Mouse (Mus musculus): Measurements from ENCODE around the gene Ppp4r3b. TPM values are rescaled to one million over a fixed set of nuclear protein-coding genes. Genes with fewer than 3 reads are reported as not detected.

Gene Ppp4r3b
- polyA plus RNA-seq, 1 experiment from 2014 or later = 111 TPM

DNA sequence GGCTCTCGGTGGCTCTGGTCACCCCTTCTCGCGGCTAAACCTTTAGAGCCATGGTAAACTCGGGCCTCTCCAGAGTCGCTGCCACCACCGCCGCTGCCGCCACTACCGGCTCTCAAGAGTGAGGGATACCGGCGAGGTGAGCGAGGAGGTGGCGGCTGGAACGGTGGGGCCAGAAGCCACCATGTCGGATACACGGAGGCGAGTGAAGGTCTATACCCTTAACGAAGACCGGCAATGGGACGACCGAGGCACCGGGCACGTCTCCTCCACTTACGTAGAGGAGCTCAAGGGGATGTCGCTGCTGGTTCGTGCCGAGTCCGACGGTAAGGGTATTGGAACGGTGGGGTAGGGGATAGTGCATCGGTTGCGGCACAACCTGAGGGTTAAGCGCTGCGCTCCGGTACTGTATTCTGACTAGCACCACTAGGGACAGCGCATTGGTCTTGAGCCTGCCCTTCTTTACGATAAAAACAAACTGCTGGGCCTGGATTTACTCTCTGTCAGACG lies 488 bp downstream of the Ppp4r3b start:
- Histone ChIP-seq H3K9me3 (replicated peaks; ENCODE audit: control insufficient read depth, low read length) (no peaks in the 10 kb centered on the region), H3K27ac (replicated peaks; ENCODE audit: low read depth, low read length) (peak overlapping the region; percentile 98), H3K4me2 (ENCODE audit: low read depth, low read length) (peak overlapping the region; percentile 55), H3K9ac (replicated peaks; ENCODE audit: low read length) (peak overlapping the region; percentile 100), H3K27me3 (ENCODE audit: control insufficient read depth, insufficient read depth, low read length) (no peaks in the 10 kb centered on the region), H3K4me1 (ENCODE audit: control insufficient read depth, insufficient read depth, low read length) (no peaks in the 10 kb centered on the region), H3K36me3 (replicated peaks; ENCODE audit: control insufficient read depth, insufficient read depth, low read depth, low read length) (no peaks in the 10 kb centered on the region), H3K4me3 (ENCODE audit: low read depth, low read length) (peak overlapping the region; percentile 81)
- WGBS = under 1% methylated on average over 35 of the region's 38 CpGs
- ATAC-seq (replicated peaks; ENCODE audit: insufficient number of reproducible peaks, low FRiP score, low TSS enrichment, low read depth) (peak; percentile 69), DNase-seq (ENCODE audit: low spot score) (peak; percentile 82)

DNA sequence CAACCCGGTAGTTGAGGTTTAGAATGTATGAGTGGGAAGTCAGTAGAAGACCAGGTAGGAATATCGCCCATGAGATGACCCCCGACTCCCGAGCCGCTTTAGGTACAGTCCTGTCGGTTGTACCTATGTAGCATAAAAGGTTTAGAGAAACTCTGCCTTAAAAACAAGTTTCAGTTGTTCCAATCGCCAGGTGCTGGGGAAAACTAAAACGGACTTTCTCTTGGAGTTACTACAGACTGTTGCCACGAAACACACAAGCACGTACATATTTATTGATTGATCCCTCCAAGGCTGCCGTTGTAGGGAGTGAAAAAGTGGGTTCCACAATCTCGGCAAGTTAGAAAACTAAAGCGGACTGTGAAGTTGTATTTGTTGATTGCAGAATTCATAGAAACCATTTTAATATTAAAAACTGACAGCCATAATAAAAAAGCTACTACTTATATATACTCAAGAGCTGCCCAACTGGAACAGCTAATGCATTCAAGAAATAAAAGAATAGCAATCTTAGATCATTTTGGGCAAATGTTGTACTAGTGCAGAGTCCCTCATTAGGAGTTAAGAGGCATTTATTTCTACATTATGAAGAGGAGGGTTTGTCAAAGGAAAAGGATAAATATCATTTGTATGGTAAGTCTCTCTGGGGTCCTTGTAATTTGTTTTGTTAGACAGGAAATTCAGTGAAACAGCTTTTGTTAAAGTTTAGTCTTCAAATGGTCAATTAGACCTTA lies 1.2 kb downstream of the Ppp4r3b start:
- WGBS = 6% methylated on average over 13 of the region's 13 CpGs
- peak overlapping the region; percentile 81 for H3K4me3 ChIP-seq (ENCODE audit: low read depth, low read length)
- no peaks in the 10 kb centered on the region for H3K36me3 ChIP-seq (replicated peaks; ENCODE audit: control insufficient read depth, insufficient read depth, low read depth, low read length)
- H3K27ac ChIP-seq (replicated peaks; ENCODE audit: low read depth, low read length) = peak overlapping the region; percentile 98; the same call in 1 of the 2 replicates
- H3K4me2 ChIP-seq (ENCODE audit: low read depth, low read length) = peak overlapping the region; percentile 55
- ATAC-seq (replicated peaks; ENCODE audit: insufficient number of reproducible peaks, low FRiP score, low TSS enrichment, low read depth) = 0 out of 2 replicates have a peak, but pooled peaks have one; percentile 2
- peak overlapping the region; percentile 100 for H3K9ac ChIP-seq (replicated peaks; ENCODE audit: low read length)
- no peaks in the 10 kb centered on the region for H3K4me1 ChIP-seq (ENCODE audit: control insufficient read depth, insufficient read depth, low read length)
- H3K27me3 ChIP-seq (ENCODE audit: control insufficient read depth, insufficient read depth, low read length) = no peaks in the 10 kb centered on the region
- no peak for DNase-seq (ENCODE audit: low spot score)
- no peaks in the 10 kb centered on the region for H3K9me3 ChIP-seq (replicated peaks; ENCODE audit: control insufficient read depth, low read length)

- no peaks in the 10 kb centered on the region for H3K9me3 ChIP-seq (replicated peaks; ENCODE audit: control insufficient read depth, low read length)
- H3K4me1 ChIP-seq (ENCODE audit: control insufficient read depth, insufficient read depth, low read length) = no peaks in the 10 kb centered on the region
- H3K27ac ChIP-seq (replicated peaks; ENCODE audit: low read depth, low read length) = no peak overlapping the region
- 88% methylated on average over 1 of the region's 1 CpGs for WGBS
- H3K4me3 ChIP-seq (ENCODE audit: low read depth, low read length) = no peak overlapping the region
- no peak overlapping the region for H3K4me2 ChIP-seq (ENCODE audit: low read depth, low read length)
- H3K27me3 ChIP-seq (ENCODE audit: control insufficient read depth, insufficient read depth, low read length) = no peaks in the 10 kb centered on the region
- no peaks in the 10 kb centered on the region for H3K36me3 ChIP-seq (replicated peaks; ENCODE audit: control insufficient read depth, insufficient read depth, low read depth, low read length)
- H3K9ac ChIP-seq (replicated peaks; ENCODE audit: low read length) = no peak overlapping the region
- DNase-seq (ENCODE audit: low spot score) (no peak), ATAC-seq (replicated peaks; ENCODE audit: insufficient number of reproducible peaks, low FRiP score, low TSS enrichment, low read depth) (no peak)
Measured at GRCm38 (mm10) chr11:29179319-29179718, 6.6 kb downstream of the Ppp4r3b start.

GRCm38 (mm10) chr11:29180657-29181056 lies 8.0 kb downstream of the Ppp4r3b start:
- H3K9me3 ChIP-seq (replicated peaks; ENCODE audit: control insufficient read depth, low read length) = no peaks in the 10 kb centered on the region
- 92% methylated on average over 3 of the region's 3 CpGs for WGBS
- no peaks in the 10 kb centered on the region for H3K4me1 ChIP-seq (ENCODE audit: control insufficient read depth, insufficient read depth, low read length)
- H3K27ac ChIP-seq (replicated peaks; ENCODE audit: low read depth, low read length) = no peak overlapping the region
- no peaks in the 10 kb centered on the region for H3K36me3 ChIP-seq (replicated peaks; ENCODE audit: control insufficient read depth, insufficient read depth, low read depth, low read length)
- no peak overlapping the region for H3K4me2 ChIP-seq (ENCODE audit: low read depth, low read length)
- H3K27me3 ChIP-seq (ENCODE audit: control insufficient read depth, insufficient read depth, low read length) = no peaks in the 10 kb centered on the region
- DNase-seq (ENCODE audit: low spot score) (no peak), ATAC-seq (replicated peaks; ENCODE audit: insufficient number of reproducible peaks, low FRiP score, low TSS enrichment, low read depth) (no peak)
- no peak overlapping the region for H3K4me3 ChIP-seq (ENCODE audit: low read depth, low read length)
- no peak overlapping the region for H3K9ac ChIP-seq (replicated peaks; ENCODE audit: low read length)

- no peak for DNase-seq (ENCODE audit: low spot score)
- Histone ChIP-seq H3K27me3 (ENCODE audit: control insufficient read depth, insufficient read depth, low read length) (no peaks in the 10 kb centered on the region), H3K36me3 (replicated peaks; ENCODE audit: control insufficient read depth, insufficient read depth, low read depth, low read length) (no peaks in the 10 kb centered on the region), H3K4me2 (ENCODE audit: low read depth, low read length) (no peak overlapping the region), H3K4me1 (ENCODE audit: control insufficient read depth, insufficient read depth, low read length) (no peaks in the 10 kb centered on the region), H3K9me3 (replicated peaks; ENCODE audit: control insufficient read depth, low read length) (no peaks in the 10 kb centered on the region), H3K27ac (replicated peaks; ENCODE audit: low read depth, low read length) (no peak overlapping the region), H3K4me3 (ENCODE audit: low read depth, low read length) (no peak overlapping the region), H3K9ac (replicated peaks; ENCODE audit: low read length) (no peak overlapping the region)
- WGBS = 95% methylated on average over 5 of the region's 5 CpGs
- no peak for ATAC-seq (replicated peaks; ENCODE audit: insufficient number of reproducible peaks, low FRiP score, low TSS enrichment, low read depth)
Measured at GRCm38 (mm10) chr11:29181751-29182150, 9.1 kb downstream of the Ppp4r3b start.

- Histone ChIP-seq H3K9ac (replicated peaks; ENCODE audit: low read length) (no peak overlapping the region), H3K36me3 (replicated peaks; ENCODE audit: control insufficient read depth, insufficient read depth, low read depth, low read length) (no peaks in the 10 kb centered on the region; the same call in 1 of the 2 replicates), H3K4me2 (ENCODE audit: low read depth, low read length) (no peak overlapping the region), H3K27ac (replicated peaks; ENCODE audit: low read depth, low read length) (no peak overlapping the region), H3K27me3 (ENCODE audit: control insufficient read depth, insufficient read depth, low read length) (no peaks in the 10 kb centered on the region), H3K4me1 (ENCODE audit: control insufficient read depth, insufficient read depth, low read length) (no peaks in the 10 kb centered on the region), H3K9me3 (replicated peaks; ENCODE audit: control insufficient read depth, low read length) (no peaks in the 10 kb centered on the region), H3K4me3 (ENCODE audit: low read depth, low read length) (no peak overlapping the region)
- ATAC-seq (replicated peaks; ENCODE audit: insufficient number of reproducible peaks, low FRiP score, low TSS enrichment, low read depth) (no peak), DNase-seq (ENCODE audit: low spot score) (no peak)
- 84% methylated on average over 2 of the region's 2 CpGs for WGBS
Measured at GRCm38 (mm10) chr11:29188981-29189380, 16.3 kb downstream of the Ppp4r3b start.

GRCm38 (mm10) chr11:29203653-29204052 lies 31.0 kb downstream of the Ppp4r3b start:
- H3K27me3 ChIP-seq (ENCODE audit: control insufficient read depth, insufficient read depth, low read length) = no peaks in the 10 kb centered on the region
- no peak overlapping the region for H3K27ac ChIP-seq (replicated peaks; ENCODE audit: low read depth, low read length)
- H3K9ac ChIP-seq (replicated peaks; ENCODE audit: low read length) = no peak overlapping the region
- H3K4me3 ChIP-seq (ENCODE audit: low read depth, low read length) = no peak overlapping the region
- WGBS = 85% methylated on average over 5 of the region's 5 CpGs
- H3K36me3 ChIP-seq (replicated peaks; ENCODE audit: control insufficient read depth, insufficient read depth, low read depth, low read length) = peaks cover 2% of the 10 kb centered on the region; the same call in 1 of the 2 replicates
- no peak overlapping the region for H3K4me2 ChIP-seq (ENCODE audit: low read depth, low read length)
- no peak for DNase-seq (ENCODE audit: low spot score)
- no peak for ATAC-seq (replicated peaks; ENCODE audit: insufficient number of reproducible peaks, low FRiP score, low TSS enrichment, low read depth)
- no peaks in the 10 kb centered on the region for H3K9me3 ChIP-seq (replicated peaks; ENCODE audit: control insufficient read depth, low read length)
- H3K4me1 ChIP-seq (ENCODE audit: control insufficient read depth, insufficient read depth, low read length) = no peaks in the 10 kb centered on the region

GRCm38 (mm10) chr11:29209774-29210173 lies 37.1 kb downstream of the Ppp4r3b start:
- Histone ChIP-seq H3K27me3 (ENCODE audit: control insufficient read depth, insufficient read depth, low read length) (no peaks in the 10 kb centered on the region), H3K27ac (replicated peaks; ENCODE audit: low read depth, low read length) (no peak overlapping the region), H3K4me3 (ENCODE audit: low read depth, low read length) (no peak overlapping the region), H3K36me3 (replicated peaks; ENCODE audit: control insufficient read depth, insufficient read depth, low read depth, low read length) (no peaks in the 10 kb centered on the region; the same call in 1 of the 2 replicates), H3K9ac (replicated peaks; ENCODE audit: low read length) (no peak overlapping the region), H3K4me1 (ENCODE audit: control insufficient read depth, insufficient read depth, low read length) (no peaks in the 10 kb centered on the region), H3K9me3 (replicated peaks; ENCODE audit: control insufficient read depth, low read length) (no peaks in the 10 kb centered on the region), H3K4me2 (ENCODE audit: low read depth, low read length) (no peak overlapping the region)
- DNase-seq (ENCODE audit: low spot score) (no peak), ATAC-seq (replicated peaks; ENCODE audit: insufficient number of reproducible peaks, low FRiP score, low TSS enrichment, low read depth) (no peak)
- WGBS = 93% methylated on average over 2 of the region's 2 CpGs

Data from embryonic facial prominence, embryonic 11.5 days (tissue).